Mouse (Mus musculus) MEL (cell line): Measurements from ENCODE around the gene Wfdc5.

Experiments used
- CHD2 ChIP-seq: IDR thresholded peaks from 2 replicates; pipeline ENCODE4 v1.6.1; 2011; ENCODE audit warnings: low read length, improper control_type of control experiment
- JUND ChIP-seq: IDR thresholded peaks from 2 replicates; pipeline ENCODE4 v1.6.1; 2011; ENCODE audit warnings: low read depth, mild to moderate bottlenecking, improper control_type of control experiment, low read length
- MAFK ChIP-seq: IDR thresholded peaks from 2 replicates; pipeline ENCODE4 v1.6.1; 2011; ENCODE audit warnings: low read depth, mild to moderate bottlenecking, low read length, improper control_type of control experiment, borderline replicate concordance
- TCF12 ChIP-seq: IDR thresholded peaks from 2 replicates; pipeline ENCODE4 v1.6.1; 2014; ENCODE audit warnings: low read depth, mild to moderate bottlenecking, inconsistent platforms, low read length, improper control_type of control experiment, moderate library complexity
- USF1 ChIP-seq: IDR thresholded peaks from 2 replicates; pipeline ENCODE4 v1.6.1; 2014; ENCODE audit warnings: low read depth, mild to moderate bottlenecking, inconsistent platforms, low read length, improper control_type of control experiment, moderate library complexity

DNA sequence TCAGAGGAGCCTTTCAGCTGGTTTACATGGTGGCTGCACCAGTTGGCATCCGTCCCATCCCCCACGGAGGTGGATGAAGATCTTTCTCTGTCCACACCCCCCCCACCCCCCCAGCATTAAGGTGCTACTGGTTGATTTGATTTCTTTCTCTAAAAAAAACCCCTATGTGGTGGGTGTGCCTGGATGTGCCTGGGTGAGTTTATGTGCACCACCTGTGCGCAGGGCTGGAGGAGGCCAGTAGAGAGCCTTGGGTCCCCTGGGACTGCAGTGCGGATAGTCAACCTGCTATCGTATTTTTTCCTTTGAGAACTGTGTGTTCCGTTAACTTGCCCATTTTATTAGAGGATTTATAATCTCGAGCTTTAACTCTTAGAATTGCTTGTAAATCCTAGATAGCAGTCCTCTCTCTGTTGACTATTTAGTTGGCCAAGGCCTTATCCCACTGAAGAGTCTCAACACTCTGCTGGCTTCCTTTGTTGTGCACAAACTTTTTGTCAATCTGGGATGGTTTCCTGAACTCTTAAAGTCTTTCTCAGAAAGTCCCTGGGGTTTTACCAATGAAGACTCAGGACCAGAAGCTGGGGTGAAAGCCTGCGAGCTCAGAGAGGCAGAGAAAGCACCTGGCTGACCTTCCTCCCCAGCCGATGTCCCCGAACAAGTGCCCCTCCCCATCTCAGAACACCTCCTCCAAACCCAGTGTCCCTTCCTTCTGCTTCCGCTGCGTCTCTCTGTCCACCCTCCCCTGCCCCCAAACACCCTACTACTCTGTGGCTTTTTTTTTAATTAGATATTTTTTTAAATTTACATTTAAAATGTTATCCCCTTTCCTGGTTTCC, 53.7 kb downstream of the Wfdc5 start:
- TF ChIP-seq USF1 (no peak), CHD2 (no peak), TCF12 (no peak), MAFK (no peak), JUND (no peak)
